Mouse (Mus musculus) heart, postnatal 0 days (tissue): ENCODE measurements at regions not wholly inside any gene's neighbourhood (a gene's known extent, or its start where the extent isn't known, plus 50 kb on each side); places are given as distances from the start of the nearest gene placed in this dataset.

Source experiments
- CTCF ChIP-seq: IDR thresholded peaks from 2 replicates; pipeline ENCODE4 v1.5.1; 2016; ENCODE audit warnings: antibody characterized with exemption, control low read depth, low read depth
- EP300 ChIP-seq: IDR thresholded peaks from 2 replicates; pipeline ENCODE4 v1.6.1; 2016; ENCODE audit warnings: antibody characterized with exemption, low read depth

- no peak for TF ChIP-seq CTCF
- TF ChIP-seq EP300, result no peak
These were observed 769.1 kb upstream of the 4930452B06Rik start for GRCm38 (mm10) chr14:9435136-9435535.
